Mouse (Mus musculus) C2C12 (cell line): ENCODE results near the gene Slc26a9.

Experiments used
- CEBPB ChIP-seq: IDR thresholded peaks from one replicate; pipeline ENCODE4 v1.6.1; 2011; ENCODE audit warnings: low read depth, mild to moderate bottlenecking, control low read depth, moderate library complexity
- CTCF ChIP-seq: IDR thresholded peaks from one replicate; pipeline ENCODE4 v1.5.1; 2011; ENCODE audit not compliant: control insufficient read depth, insufficient read depth, insufficient read length
- MYOD1 ChIP-seq: IDR thresholded peaks from one replicate; pipeline ENCODE4 v1.6.1; 2011; ENCODE audit warnings: low read depth; ENCODE audit not compliant: control insufficient read depth, insufficient read length
- MYOG ChIP-seq: IDR thresholded peaks from one replicate; pipeline ENCODE4 v1.6.1; 2011; ENCODE audit not compliant: control insufficient read depth, insufficient read length; ENCODE audit errors: extremely low read depth
- USF1 ChIP-seq: IDR thresholded peaks from one replicate; pipeline ENCODE4 v1.6.1; 2011; ENCODE audit warnings: low read depth, mild to moderate bottlenecking, control low read depth, moderate library complexity

- TF ChIP-seq CTCF (no peak), MYOD1 (no peak), CEBPB (no peak), MYOG (no peak), USF1 (no peak)
These were observed 11.1 kb downstream of the Slc26a9 start for GRCm38 (mm10) chr1:131754916-131755315.
